Mouse (Mus musculus) frontal cortex, postnatal 10 days (tissue): ENCODE measurements around the gene Mkrn2os.
"Not testable (repeated sequence)": the region's sequence is repeated elsewhere in the genome, so short reads cannot be mapped to it uniquely, and the experiment has no call there.

Experiments
- DNase-seq, 2 experiments: peaks; one replicate each; pipeline ENCODE4 v3.0.0; 2022; ENCODE audit warnings: low spot score in 2 of 2, mixed read lengths in 1 of 2

Gene Mkrn2os

GRCm38 (mm10) chr6:115592458-115592857 is at the start of gene Mkrn2os:
Mkrn2os (minus strand) TSS chr6:115592576.
- DNase-seq = no peak

GRCm38 (mm10) chr6:115638188-115638587 is 45.8 kb upstream of the Mkrn2os start:
- DNase-seq = not testable (repeated sequence)

DNA sequence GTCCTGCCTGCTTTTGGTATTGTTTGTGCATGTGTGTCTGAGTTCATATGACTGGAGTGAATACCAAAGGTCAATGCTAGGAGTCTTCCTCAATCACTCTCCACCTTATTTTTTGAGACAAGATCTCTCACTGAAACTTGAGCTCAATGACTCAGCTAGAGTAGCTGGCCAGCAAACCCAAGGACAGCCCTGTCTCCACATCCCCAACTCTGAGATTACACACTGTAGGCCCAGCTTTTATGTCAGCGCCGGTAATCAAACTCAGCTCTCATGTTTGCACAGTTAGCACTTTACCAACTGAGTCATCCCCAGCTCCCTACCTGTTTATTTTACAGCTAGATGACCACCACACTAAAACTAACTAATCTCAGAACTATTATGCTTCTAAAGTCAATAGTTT is 41.6 kb upstream of the Mkrn2os start:
- DNase-seq = no peak

- DNase-seq = no peak
Measured at GRCm38 (mm10) chr6:115631056-115631795, 38.9 kb upstream of the Mkrn2os start.

GRCm38 (mm10) chr6:115626121-115626520 is 33.7 kb upstream of the Mkrn2os start:
- DNase-seq = no peak

DNA sequence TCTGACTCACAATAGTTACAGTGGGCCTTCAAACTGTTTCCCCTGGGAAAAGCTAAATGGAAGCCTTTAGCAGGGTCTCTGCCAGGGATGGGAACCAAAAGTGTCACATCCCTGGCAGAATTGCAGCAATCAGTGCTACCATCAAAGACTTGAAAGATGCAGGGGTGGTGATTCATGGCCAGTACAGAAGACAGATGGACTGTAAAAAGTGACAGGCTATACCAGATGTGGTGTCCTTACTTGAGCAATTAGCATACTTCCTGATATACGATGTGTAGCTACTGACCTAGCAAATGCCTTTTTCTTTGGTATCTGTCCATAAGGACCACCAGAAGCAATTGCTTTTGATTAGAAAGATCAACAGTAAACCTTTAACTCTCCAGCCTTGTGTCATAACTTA is 28.6 kb upstream of the Mkrn2os start:
- DNase-seq = no peak

DNA sequence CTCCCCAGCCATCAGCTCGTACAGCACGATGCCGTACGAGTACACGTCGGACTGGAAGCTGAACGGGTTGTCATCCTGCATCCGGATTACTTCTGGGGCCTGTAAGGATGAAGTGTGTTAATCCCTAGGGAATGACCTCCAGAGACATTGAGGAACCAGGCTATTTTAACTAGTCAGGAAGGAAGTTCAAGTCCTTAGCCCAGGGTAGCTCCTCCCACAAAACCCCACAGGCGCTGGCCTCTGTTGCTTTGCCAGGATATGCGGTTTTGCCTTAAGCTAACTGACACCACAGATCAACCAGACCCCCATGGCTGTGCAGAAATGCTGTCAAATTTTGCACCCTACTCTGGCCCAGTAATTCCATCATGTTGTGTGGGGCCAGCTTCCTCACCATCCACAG is 27.4 kb upstream of the Mkrn2os start:
- no peak for DNase-seq

DNA sequence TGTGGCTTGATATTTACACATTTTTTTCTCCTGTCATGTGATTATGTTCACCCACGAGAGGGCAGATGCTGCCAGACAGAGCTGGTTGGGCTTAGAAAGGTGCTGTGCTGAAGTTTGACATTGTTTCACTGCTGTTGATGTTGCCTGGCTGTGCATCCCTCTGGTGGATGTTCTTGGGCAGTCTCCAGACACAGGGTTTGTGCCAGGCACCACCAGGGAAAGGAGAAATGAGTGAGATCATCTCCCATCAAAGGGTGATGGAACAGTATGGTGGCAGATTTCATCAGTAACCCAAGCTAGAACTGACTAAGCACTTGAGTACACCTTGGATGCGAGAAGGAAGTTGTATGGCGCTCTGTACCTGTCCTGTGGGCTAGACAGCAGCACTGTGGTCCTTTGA is 23.6 kb upstream of the Mkrn2os start:
- DNase-seq = no peak

DNA sequence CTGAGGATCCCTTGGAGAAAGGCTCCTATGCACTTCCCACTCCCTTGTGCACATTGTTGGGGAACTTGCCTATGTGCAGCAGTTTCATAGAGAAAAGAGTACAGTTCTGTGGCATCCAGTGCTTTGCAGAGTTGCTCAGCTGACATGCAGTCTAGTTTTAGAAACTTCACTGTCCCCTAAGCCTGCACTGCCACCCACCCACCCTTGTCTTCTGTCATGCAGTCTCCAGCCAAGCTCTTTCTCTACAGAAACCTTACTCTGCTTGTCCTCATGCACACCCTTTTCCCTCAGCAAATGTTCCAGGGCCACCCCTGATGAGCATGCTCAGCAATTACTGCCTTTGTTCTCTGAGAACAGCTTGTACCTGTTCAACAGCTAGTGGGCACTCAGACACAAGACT is 21.4 kb upstream of the Mkrn2os start:
- no peak for DNase-seq

DNA sequence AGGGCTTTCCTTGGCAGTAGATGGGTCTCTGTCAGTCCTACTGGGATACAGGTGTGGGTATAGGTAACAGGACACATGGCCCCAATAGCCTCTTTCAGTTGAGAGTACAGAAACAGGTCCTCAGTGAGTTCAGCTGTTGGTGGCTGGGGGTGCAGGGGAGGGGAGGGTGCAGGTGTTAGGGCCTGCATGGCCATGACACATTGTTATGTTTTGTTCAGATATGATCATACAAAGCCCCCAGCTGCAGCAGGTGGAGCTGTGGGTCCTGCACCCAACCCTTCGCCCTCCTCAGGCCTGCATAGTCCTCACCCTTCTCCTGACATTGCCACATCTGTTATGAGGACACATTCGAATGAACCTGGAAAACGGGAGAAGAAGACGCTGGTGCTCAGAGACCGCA is 17.9 kb upstream of the Mkrn2os start:
- DNase-seq = no peak

DNA sequence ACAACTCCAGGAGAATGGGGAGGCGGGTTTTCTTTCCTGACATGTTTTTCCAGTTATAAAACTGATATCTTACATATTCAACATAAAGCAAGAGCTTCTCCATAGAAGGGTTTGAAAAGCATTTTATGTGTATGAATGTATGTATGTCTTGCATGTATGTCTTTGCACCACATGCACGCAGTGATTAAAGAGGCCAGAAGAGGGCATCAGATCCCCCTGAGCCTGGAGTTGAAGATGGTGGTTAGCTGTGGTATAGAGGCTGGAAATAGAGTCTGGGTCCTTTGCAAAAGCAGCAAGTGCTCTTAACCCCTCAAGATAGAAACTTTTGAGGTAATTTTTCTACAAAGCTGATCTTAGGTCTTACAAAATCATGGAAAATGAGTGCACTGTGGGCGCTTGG is 16.7 kb upstream of the Mkrn2os start:
- DNase-seq = no peak

DNA sequence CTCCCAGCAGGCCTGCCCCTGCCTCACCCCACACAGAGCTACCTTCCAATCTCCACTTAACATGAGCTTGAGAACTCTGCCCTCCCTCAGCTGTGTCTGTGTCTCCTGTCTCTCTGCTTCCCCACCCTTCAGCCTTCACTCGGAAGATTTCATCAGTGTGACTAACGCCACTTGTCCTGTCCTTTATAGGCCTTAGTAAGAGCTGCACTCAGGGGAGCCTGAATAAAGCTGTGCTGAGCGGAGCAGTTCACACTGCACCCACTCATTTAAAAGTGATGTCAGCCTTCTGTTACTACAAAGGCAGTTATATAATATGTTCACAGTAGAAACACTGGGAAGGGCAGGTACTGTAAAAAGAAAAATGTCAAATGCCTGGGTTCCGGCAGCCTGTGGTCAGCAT is 15.1 kb upstream of the Mkrn2os start:
- DNase-seq = no peak

DNA sequence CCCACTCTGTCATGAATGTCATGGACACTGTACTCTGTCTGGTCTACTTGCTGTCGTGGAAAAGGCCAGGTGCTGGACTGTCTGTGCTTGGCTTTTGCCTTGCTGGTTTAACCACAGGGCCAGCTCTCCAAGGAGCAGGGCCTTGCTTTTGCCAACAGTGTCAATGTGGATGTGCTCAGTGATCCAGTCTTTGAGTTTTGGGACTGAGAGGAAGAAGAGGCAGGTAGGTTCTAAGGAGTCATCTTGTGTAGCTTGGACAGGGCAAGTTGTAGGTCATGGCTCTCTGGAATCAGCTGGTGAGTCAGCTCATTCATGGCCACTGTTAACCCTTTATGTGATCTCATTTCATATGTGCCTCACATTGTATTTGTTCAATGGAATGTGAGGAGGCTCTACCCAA is 14.1 kb upstream of the Mkrn2os start:
- DNase-seq = no peak

- DNase-seq = peak; percentile 74 to 81
Measured at GRCm38 (mm10) chr6:115601715-115602523, 9.5 kb upstream of the Mkrn2os start, which contains the start of gene Mkrn2. Mkrn2 (plus strand) TSS chr6:115601902.

DNA sequence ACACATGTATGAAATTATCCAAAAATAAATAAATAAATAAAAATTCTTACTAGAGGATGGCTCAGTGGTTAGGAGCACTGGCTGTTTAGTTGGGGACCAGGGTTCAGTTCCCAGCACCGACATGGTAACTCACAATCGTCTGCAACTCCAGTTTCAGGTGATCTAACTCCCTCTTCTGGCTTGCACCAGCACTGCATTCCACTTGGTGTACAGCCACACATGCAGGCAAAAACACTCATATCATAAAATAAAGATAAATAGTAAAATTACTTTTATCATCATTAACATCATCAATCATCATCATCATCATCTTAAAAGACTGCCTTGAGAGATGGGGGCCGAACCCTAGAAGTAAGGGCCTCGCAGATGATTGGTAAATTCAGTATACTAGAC is 8.9 kb upstream of the Mkrn2os start:
- DNase-seq = no peak

DNA sequence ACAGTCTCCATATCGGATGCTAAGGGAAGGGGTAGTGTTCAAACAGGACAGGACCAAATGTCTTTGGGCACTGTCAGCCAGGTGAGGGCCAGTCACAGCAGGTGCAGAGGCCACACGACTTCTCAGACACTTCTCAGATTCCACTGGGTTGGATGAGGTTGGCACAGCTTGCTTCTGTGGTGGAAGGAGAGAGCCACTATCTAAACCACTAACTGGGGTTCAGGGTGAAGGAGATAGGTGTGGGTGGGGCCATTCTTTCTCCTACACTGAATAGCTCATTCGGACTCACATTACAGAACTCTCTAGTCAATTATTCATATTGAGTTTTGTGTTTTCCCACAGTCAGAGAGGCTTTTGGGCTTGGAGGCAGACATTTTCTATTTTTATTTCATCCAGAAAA is 3.3 kb upstream of the Mkrn2os start:
- no peak for DNase-seq

DNA sequence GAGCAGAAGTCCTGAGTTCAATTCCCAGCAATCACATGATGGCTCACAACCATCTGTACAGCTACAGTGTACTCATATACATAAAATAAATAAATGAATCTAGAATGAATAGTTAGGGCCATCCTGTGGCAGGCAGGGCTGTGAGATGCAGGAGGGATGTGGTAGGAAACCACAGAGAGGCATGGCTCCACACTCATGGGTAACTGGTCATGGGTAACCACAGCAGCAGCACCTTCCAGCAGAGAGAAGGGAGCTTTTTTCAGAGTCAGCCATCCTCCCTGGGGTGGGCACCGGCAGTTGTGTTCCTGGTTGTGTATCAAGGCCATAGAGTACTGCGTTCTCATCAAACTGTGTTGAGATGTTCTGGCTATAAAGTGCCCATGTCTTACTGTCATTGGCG is 2.1 kb upstream of the Mkrn2os start:
- DNase-seq = no peak

- no peak for DNase-seq
Measured at GRCm38 (mm10) chr6:115593252-115593651, 876 bp upstream of the Mkrn2os start.

DNA sequence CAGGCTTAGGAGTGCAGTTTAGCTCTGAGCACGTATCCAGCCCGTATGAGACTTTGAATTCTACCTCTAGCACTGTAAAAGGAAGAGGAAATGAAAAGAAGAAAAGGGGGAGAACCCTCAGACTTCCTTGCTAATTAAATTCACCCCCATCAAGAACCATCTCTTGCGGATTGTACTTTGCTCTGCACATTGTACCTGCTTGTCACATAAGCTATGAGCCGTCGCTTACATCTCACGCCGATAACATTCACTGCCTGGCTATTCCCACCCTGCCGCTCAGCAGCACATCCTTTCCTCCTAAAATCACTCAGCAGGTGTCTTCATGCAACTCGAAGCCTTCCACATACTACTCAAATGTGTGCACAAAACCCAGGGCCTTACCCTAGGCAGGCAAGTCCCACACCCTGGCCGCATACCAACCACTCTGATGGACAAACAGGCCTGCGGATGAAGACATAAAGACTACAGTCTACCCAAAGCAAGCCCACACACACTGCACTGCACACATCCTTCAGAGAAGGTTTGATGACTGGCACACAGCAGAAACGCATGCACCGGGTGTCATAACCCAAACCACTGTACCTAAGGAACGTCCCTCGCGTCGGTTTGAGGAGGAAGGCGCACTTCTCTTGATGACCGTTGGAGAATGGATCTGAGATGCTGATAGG is 550 bp downstream of the Mkrn2os start:
- no peak for DNase-seq

GRCm38 (mm10) chr6:115586321-115586720 is 6.1 kb downstream of the Mkrn2os start:
- DNase-seq = no peak

DNA sequence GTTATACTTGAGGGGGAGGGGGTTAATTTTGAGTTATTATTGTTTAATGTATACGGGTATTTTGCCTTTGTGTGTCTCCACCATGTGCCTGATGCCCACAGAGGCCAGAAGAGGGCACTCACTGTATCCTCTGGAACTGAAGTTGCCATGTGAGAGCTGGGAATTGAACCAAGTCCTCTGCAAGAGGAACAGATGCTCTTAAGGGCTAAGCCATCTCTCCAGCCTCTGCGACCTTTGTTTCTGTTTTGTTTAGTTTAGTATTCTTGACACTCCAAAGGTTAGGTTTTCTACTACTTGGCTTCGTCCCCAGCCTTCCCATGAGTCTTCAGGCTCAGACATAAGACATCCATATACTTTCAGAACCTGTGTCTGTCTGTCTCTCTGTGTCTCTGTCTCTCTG is 8.2 kb downstream of the Mkrn2os start:
- no peak for DNase-seq

DNA sequence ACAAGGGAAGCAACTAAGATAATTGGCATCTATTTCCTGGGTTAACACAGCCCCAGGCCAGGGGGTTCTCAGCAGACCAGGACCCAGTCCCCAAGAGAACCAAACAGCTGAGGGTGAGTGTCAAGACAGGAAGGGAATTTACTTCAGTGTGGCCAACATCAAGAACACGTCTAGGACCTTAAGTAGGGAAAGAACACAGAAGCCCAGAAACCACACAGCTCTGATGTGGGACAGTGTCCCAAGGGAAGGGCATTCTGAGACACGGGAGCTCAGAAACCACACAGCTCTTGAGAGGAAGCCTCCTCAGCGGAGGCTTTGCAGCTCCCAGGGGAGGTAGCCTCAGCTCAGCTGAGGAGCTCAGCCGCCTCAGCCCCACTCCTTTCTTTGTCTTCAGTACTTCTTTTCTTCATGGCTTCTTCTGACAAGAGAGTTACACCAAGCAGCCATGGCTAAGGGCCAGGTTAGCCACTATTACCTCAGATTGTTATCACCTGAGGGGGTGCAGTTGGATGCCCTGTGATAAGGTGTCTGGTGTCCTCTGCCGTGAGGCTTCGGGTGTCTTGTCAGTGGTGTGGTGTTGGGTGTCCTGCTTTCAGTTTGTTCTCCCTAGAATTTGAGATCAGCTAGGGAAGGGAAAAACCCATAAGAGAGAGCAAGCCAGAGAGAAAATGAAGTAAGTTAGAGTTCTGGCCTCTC is 8.8 kb downstream of the Mkrn2os start:
- DNase-seq = no peak
